Mouse (Mus musculus) mature B cell (primary cell): ENCODE measurements around the gene Zfp746.

Experiments
- in situ Hi-C: fragments of 300-500 bp; cut with MboI; formaldehyde crosslinking; loops from 2 replicates; pipeline ENCODE4 v1.14.3; 2019

The Zfp746 gene

GRCm38 (mm10) chr6:48047114-48047449 lies 39.3 kb downstream of the Zfp746 start:
- in situ Hi-C loops: no loop called here

- in situ Hi-C loops: no loop called here
Measured at GRCm38 (mm10) chr6:48032661-48033060, 53.7 kb downstream of the Zfp746 start.

GRCm38 (mm10) chr6:48025905-48026660 lies 60.3 kb downstream of the Zfp746 start:
- in situ Hi-C loops: no loop called here

GRCm38 (mm10) chr6:48024994-48025345 lies 61.4 kb downstream of the Zfp746 start:
- in situ Hi-C loops: no loop called here

DNA sequence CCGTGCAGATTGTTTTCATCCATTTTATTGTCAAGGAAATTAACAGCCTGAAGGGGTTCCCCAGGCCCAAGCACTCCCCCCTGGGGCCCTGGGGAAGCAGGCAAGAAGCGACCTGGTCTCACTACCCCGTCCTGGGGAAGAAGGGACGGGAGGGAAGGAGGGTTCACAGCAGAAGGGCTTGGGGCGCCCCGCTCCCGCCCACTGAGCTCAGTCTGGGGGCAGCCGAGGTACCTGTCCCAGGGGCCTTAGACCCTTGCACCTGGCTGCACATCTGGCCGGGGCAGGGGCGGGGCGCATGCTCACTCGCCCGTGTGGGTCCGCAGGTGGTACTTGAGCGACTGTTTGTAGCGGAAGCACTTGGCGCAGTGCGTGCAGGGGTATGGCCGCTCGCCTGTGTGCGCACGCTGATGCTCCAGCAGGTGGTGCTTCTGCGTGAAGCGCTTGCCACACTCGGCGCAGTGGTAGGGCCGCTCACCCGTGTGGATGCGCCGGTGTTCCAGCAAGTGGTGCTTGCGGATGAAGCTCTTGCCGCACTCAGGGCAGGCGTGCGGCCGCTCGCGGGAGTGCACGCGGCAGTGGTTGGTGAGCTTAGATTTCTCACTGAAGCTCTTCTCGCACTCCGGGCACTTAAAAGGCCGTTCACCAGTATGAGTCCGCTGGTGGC lies 61.9 kb downstream of the Zfp746 start:
- in situ Hi-C loops: no loop called here

DNA sequence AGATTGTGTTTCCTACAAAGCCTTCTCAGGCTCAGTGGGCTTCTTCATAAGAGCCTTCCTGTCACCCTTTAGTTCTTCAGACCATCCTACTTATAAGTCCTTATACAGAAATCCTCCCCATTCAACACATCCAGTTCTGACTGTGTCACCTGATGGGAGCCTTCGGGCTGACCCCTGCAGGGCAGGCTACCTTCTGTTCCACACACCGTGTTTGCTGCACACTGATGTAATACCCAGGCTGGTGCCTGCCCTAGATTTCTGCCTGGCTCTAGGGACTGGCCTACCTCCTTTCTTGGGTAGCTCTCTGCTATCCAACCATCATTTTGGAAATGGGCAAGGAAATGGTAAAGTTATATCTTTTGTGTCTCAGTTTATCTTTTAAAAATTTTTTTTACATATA lies 63.7 kb downstream of the Zfp746 start:
- in situ Hi-C loops: no loop called here

GRCm38 (mm10) chr6:48021678-48022077 lies 64.7 kb downstream of the Zfp746 start:
- in situ Hi-C loops: no loop called here

DNA sequence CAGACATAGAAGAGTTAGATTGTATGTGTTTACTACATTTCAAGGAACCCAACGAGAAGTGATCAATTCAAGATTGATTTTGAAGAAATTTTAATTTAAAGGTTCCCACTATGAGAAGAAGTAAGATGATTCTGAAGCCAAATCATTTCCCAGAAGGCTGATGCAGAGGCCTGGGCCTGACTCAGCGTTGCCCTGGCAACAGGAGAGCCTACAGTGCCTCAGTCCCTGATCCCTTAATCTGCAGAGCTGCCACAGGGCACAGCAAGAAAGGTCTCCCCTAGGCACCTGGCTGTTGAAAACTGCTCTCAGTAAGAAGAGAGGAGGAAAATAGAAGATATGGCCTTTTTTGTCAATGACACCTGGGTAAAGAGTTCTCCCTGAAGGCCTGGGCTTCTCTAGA lies 66.4 kb downstream of the Zfp746 start:
- in situ Hi-C loops: no loop called here

- in situ Hi-C loops: no loop called here
Measured at GRCm38 (mm10) chr6:48016841-48017240, 69.6 kb downstream of the Zfp746 start.

GRCm38 (mm10) chr6:48016090-48016521 lies 70.3 kb downstream of the Zfp746 start:
- in situ Hi-C loops: no loop called here
